Mouse (Mus musculus): Measurements from ENCODE around the gene Rbck1.
A peak's percentile ranks its signal among the peaks of the same experiment; 100 is the strongest.

Rbck1 gene

DNA sequence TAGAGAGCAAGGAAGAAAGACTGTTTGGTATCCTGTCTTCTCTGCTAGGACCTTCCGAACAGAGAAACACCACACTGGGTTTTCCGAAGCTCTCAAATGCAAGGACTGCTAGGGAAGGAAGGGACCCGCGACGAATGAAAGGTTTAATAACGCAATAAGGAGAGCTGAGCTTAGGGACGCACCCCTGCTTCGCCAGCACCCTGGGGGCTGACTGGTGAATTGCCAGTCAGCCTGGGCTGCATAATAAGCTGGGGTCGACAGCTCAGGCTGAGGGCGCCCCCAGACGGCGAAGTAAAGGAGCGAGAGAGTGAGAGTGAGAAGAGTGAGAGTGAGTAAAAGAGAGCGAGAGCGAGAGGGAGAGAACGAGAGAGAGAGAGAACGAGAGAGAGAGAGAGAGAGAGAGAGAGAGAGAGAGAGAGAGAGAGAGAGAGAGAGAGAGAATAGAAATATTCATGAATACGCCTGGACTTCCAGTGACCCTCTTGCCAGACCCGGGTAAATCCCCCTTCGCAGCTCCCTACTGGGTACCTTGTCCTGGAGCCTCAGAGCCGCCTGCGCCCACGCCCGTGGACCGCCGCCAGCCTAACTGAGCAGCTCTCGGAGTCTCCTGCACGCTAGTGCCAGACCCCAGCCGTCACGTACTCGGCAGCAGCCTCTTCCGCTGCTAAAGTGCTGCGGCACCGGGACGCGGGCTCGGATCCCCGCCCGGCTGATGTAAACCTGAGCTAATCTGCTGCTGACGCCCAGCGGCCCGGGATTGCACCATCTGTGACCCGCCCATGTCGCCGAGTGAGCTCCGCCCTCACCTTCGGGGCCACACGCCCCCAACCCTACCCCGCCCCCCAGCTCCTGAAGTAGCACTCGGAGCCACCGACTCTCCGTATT is 11.1 kb upstream of the Rbck1 start, which contains the start of gene Trib3:
Trib3 (minus strand) TSS at position 704 of the 885 bp plus-strand sequence.
- DNase-seq = peak; percentile 71

DNA sequence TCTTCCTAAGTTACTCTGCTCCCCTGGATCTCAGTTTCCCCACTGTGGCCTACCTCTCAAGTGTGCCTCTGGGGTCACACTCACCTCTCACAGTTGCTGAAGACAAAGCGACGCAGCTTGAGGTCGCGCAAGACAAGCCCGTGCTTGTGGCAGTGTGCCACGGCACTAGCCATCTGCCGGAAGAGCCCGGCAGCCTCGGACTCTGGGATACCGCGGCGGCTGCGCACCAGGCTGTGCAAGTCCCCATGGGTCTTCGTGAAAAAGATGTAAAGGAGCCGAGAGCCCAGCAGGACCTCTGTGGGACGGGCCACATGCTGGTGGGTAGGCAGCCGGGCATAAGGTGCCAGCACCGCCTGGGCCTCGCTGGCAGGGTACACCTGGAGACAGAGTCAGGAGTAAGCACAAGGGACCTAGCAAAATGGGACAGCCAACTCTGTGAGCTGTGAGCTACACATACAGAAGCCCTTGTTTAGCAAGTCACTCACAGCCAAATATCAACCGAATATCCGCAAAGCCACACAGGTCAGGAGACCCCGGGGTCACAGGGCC is 7.3 kb upstream of the Rbck1 start:
- no peak for DNase-seq

DNA sequence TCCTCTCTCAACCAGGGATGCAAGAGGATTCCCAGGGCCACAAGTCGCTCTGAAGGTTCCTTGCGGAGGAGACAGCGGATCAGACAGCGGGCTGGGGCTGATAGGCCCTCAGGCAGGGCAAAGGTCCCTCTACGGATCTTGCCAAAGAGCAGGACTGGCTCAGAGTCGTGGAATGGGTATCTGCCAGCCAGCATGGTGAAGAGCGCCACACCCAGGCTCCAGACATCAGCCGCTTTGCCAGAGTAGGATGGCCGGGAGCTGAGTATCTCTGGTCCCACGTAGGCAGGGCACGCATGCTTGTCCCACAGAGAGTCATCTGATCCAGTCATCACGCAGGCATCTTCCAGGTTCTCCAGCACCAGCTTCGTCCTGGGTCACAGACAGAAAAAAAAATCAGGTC is 5.9 kb upstream of the Rbck1 start:
- no peak for DNase-seq

DNA sequence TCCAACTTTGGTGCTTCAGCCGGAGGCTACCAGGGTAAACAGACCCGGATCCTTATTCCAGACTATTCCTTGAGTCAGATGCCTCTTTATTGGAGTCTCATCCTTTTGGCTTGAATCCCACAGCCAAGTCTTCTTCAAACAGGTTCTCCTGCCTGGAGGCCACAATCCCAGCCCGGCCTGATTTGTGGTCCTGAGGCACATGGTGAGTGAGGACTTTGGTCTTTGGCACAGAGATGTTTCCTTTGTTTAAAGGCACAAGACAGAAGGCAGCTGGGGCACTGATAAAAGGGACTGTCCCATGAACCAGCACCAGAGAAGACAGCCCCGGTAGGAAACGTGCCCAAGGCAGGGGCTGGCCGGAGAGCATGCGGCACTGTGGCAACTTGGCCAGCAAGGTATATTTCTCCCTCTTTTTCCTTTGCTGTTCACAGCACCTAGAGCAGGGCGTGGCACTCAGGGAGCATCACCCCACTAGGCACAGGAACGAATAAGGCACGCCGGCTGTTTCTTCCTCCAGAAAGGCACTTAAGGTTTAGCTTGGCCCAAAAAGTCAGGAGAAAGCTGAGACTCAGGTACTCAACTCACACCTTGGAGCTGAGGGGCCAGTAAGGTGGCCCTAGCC is 5.2 kb upstream of the Rbck1 start:
- peak; percentile 35 for DNase-seq

DNA sequence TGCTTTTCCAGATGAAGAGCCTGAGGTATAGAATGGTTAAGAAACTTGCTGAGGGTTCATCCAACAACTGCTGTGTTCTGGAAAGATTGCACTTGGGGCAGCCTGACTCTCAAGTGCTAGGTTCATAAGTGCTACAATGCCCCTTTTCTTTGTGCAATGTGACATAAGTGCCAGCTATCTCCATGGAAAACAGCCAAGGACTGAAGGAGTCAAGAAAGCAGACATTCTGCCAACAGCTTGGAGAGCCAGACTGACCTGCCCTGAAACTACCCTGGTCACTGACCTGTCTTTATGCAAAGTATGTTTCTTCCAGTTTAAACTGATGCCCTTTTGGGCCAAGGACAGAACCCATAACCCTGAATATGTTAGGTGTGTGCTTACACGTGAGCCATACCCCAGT is 4.4 kb upstream of the Rbck1 start:
- DNase-seq = peak; percentile 46

DNA sequence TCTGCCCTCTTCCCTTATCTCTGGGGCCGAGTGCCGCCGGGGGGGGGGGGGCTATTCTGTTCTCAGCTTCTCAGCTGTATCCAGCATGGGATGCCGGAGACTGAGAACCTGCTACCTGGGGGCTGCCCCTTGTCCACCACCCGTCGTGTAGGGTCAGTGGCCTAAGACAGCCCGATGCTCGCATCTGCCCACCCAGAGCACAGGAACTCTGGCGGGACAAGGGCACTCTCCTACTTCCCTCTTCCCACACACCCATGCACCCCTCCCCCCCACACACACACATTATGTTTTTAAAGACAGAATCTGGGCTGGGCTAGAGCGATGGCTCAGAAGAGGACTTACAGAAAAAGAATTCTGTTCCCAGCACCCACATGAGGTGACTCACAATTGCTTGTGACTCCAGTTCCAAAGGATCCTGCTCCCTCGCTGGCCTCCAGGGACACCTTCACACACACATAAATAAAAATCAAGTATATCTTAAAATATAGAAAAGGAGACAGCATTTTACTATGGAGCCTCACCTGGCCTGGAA is 2.9 kb upstream of the Rbck1 start:
- DNase-seq = no peak

DNA sequence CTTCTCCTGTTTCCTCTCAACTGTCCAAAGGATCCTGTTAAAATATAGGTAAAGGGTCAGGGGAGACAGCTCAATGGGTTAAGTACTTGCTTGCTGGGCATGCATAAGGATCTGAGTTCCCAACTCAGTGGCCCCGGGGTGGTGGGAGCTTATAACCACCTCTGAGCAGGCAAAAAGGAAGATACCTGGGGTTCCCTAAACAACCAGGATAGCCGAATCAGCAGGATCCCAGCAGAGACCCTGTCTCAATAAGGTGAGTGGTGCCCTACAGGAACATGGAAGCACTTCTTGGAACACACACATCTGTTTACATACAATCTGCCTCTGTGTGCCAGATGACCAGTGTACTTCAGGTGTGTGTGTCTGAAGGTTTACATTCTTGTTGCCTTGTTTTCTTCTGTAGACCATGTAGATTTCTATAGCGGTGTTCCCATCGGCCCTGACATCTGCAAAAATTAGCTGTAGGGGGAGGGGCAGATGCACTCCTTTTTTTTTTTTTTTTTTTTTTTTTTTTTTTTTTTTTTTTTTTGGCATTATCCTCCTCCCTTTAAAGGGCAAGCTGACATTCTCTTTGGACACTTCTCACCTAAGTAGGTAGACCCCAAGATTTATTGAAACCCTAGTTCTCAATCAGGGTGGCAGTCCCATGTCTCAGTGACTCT is 1.0 kb upstream of the Rbck1 start:
- DNase-seq = no peak

DNA sequence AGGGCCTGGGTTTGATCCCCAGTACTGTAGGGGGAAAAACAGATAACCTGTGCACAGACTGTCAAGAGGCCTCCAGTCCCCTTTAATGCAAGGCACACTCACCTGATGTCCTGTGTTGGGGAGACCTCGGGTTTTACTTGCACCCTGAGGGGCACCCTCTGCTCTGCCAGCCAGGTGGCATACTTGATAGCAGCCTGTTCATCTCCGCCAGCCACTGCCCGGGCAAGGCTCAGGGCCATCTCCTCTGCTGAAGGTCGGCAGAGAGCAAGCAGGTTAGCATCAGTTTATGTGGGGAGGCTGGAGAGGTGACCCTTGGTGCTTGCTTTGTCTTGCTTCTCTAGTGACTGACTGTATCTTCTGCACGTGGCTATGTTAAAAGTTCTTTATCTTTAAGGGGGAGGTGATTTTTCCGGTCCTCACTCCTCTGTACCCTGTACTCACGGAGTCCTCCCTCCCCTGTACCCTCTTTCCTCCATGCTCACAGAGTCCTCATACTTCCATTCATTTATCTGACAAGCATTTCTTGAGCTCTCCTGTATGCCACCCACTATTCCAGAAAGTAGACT is 1.5 kb downstream of the Rbck1 start:
- no peak for DNase-seq

DNA sequence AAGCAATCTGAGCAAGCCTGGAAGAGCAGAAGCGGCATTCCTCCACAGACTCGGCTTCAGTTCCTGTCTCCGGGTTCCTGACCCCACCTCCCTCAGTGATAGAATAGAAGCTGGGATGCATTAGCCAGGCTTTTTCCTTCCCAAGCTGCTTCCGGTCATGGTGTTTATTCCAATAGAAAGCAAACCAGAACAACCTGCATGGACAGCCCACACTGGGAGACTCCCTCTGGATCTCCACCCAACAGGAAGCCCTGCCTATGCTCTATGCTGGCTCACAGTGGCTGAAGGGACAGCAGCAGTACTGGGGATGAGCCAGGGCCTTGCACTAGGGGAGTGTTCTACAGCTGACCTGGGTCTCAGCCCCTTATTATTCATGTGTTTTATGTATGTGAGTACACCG is 4.5 kb downstream of the Rbck1 start:
- DNase-seq = peak; percentile 20

DNA sequence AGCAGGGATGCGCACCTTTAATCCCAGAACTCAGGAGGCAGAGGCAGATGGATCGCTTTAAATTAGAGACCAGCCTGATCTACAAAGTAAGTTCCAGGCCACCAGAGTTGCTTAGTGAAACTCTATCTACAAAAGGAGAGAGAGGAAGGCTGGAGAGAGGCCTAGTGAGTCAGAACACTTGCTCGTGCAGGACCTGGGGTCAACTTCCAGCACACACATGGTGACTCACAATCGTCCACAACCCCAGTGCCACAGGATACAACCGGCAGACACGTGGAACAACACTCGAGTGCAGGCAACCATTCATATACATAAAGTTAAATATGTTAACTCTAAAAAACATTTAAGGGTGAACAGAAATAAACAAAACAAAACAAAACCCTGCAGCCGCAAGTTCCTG is 5.8 kb downstream of the Rbck1 start:
- DNase-seq = no peak

DNA sequence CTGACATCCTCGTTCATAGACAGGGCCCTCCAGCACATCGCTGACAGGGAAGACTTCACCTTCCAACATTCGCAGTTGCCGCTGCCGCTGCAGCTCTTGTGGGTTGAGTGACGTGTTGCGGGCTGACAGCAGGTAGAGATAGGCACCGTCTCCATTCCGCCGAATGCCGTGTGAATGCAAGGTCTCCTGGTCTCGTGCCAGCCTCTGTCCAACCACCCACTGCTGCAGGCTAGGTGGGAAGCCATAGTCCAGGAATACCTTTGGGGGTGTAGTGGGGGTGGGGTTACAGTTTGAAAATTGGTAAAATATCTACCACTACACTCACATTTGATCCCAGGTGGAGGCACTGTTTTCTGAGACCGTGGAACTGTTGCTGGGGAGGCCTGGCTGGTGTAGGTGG is 6.3 kb downstream of the Rbck1 start:
- no peak for DNase-seq

DNA sequence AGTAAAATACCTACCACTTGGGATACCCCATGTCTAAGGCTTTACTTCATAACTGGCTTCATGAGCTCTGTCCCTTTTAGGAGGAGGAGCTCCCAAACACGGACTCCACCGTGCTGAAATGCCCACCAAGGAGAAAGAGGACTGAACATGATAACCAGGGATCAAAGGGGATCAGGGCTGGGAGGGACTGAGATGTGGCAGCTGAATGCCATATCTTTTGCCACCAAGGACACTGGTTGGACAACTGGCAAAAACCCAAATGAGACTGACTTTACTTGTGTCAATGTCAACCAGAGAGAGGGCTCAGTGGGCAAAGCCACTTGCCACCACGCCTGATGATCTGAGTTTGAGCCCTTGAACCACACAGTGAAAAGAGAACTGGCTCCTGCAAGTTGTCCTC is 7.6 kb downstream of the Rbck1 start:
- DNase-seq = no peak

DNA sequence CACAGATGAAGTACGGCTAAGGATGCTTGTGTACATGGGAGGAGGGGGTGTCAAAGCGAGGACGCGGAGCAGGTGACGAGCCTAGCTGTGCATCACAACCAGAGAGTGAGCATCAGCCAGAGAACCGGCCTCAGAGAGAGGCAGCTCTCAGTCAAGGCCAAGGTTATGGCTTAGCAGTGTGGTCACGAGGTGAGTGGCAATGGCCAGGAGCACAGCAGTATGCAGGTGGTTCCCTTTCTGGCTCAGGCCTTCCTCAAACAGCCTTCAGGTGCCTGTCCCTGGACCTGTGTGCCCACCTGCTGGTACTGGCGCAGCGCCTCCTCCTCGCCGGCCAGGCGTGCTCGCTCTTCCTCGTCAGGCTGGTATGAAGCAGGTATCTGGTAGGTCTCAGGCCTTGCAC is 8.5 kb downstream of the Rbck1 start:
- no peak for DNase-seq

DNA sequence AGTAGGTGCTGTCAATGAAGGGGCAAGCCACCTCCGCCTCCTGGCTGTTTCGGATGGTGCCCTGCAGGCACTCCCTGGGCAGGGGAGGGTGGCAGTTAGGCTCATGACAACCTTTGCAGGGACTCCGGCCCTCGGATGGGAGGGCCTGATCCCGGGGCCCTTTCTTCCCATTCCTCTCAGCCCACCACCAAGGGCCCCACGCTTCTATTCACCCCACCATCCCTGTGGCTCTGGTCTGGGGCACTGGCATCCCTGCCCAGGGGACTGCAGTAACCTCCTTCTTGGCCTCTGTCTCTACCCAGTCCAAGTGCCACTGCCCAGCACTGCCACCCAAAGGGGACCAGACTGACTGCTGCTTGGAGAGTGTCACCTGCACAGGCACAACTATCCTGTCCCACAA is 10.3 kb downstream of the Rbck1 start:
- no peak for DNase-seq

DNA sequence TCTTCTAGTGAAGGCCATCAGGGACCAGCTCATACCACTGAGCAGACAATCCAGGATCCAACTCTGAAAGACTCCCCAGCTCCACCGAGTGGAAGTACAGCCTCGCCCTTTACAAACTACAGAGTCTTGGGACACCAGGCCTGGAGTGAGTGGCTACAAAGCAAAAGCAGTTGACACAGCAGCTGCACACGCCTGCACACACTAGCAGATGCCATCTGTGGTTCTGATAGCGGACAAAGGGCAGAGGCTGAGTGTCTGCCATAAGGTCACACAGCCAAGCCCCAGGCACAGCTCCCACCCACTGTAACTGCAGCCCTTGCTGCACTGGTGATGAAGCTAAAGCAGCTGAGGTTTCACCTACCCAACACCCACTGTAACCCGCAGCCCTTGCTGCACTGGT is 10.9 kb downstream of the Rbck1 start:
- DNase-seq = no peak

DNA sequence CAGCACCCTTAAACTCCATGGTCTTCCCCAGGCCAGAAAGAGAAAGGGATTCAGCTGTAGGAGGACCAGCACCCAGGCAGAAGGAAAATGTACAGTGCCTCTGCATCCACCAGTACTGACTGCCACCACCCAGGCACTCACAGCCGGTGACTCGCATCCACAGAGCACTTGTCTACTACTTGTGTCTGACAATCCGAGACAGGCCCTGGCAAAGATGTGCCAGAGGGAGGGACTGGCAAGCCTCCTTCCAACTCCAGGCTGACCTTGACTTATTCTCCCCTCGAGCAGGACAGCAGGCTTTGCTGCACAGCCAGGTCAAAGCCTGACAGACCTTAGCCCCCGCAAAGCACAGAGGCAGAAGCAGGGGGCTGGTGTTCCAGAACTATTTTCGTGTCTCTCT is 15.4 kb downstream of the Rbck1 start:
- no peak for DNase-seq

DNA sequence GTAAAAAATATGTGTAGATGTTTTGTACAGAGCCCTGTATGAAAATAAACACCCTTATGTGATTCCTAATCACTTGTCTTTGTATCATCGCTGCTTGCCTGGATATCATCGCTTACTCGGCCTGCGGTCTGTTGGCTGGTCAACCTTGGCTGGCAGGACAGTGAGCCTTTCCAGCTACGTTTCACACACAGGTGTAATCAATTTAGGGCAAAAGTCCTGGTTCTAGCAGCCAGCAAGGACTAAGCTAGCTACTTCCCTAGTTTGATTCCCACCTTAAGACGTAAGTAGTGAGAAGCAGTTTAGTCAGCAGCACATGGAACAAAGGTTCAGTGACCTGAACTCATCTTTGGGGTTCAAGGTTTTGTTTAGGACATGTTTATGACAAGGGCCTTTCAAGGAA is 18.5 kb downstream of the Rbck1 start:
- no peak for DNase-seq

DNA sequence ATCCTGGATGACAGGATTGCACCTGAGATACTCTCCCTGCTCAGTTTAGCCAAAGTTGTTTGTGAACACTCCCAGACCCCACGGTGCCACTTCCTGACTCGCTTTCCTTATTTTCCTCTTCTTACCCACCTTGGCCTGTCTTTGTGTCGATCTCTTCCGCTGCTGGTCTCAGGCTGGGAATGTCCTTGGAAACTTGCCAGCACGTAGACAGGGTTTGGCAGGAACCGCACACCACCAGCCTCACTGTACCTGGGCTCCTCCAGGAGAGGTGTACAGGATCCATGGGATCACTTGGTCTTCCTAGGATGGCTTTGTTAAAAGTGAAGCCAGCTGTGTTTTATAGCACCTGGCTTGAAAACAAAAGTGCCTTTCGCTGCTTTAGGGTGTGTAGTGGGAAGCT is 19.5 kb downstream of the Rbck1 start:
- DNase-seq = no peak

DNA sequence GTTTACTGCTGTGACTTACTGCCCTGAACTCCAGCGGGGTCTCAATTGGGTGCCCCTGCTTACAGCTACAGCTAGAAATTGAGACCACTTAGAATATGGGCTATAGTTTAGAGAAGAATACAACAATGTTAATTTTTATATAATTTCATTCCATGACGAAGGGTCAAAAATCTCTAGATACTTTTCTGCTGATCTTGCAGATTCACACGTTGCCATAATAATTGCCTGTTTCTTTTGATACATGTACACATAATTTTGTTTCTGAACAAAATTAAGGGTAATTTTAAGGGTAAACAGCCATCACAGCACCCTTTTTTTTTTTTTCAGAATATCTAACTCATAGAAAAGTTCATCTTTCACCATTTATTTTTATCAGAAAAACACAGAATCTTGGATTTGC is 25.3 kb downstream of the Rbck1 start:
- DNase-seq = no peak

DNA sequence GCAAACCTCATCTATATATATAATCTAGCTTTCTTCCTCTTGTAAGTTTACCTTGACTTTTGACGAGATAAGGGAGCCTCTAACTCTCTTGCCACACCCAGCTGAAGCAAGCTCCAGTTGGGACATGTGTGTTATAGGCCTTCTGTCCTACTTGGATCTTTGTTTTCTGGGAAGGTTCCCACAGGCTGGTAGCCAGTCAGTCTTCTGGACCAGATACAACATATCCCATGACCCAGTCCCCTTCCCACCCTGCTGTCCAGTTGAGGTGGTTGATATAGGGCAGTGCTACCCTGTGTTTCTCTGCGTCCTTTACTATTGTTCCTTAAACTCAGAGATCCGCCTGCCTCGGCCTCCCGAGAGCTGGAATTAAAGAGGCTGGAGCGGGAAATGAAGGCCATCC is 27.0 kb downstream of the Rbck1 start:
- no peak for DNase-seq

DNA sequence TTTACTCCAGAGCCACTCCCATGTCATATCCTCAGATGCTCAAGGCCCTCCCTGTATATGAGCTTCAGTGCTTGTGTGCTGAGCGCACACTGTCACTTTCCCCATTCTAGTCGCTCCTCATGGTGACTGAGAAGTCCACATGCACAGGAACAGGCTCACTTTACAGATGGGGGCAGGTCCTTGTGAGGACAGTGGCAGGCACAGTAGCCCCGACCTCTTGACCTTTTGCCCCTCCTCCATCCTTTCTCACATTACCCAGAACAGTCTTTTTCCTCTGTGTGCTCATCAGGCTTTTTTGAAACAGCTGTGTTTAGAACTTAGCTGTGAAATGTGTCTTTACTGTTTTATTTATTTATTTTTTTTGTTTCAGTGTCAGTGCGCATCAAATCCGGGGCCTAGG is 28.7 kb downstream of the Rbck1 start:
- no peak for DNase-seq

DNA sequence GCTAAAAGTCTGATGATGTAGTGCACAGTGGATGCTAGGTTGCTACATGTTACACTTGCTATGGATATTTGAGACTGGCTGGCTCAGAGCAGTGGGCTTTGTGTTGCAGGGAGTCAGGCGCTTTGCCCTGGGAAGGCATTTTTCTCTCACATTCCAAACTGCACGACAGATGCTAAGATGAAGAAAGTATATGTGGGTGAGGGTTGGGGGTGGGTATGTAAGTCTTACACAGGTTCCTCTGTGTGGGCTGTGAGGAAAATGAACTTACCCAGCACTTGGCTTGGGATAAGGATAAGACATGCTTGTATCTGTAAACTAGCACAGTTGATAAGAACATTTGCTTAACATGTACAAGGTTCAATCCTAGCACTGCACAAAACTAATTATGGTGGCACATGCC is 29.6 kb downstream of the Rbck1 start:
- DNase-seq = no peak

DNA sequence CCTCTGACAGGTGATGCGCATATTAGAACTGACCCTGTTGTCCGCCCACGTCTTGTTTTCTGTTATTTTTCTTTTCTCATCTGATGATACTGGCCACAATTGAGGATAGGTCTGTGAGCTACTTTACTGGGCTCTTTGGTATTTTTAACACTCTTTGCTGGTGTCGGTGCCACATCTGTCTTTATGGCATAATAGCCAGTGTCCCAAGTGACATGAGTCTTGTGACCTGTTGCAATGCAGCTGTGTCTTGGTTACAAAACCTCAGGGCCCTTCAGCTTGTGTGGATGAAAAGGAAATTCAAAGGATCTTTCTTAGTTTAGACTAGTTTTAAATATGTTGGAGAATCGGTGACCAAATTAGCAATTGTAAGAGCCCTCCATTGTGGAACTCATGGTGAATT is 37.9 kb downstream of the Rbck1 start:
- no peak for DNase-seq

All from kidney, adult 9 months (tissue).